Mouse (Mus musculus) lung, postnatal 0 days (tissue): ENCODE data around the gene 4930558K02Rik.

Experiments used
- CTCF ChIP-seq: IDR thresholded peaks from 2 replicates; pipeline ENCODE4 v1.5.1; 2016; ENCODE audit warnings: antibody characterized with exemption, mild to moderate bottlenecking
- EP300 ChIP-seq: IDR thresholded peaks from 2 replicates; pipeline ENCODE4 v1.6.1; 2016; ENCODE audit warnings: antibody characterized with exemption, mild to moderate bottlenecking, control low read depth

DNA sequence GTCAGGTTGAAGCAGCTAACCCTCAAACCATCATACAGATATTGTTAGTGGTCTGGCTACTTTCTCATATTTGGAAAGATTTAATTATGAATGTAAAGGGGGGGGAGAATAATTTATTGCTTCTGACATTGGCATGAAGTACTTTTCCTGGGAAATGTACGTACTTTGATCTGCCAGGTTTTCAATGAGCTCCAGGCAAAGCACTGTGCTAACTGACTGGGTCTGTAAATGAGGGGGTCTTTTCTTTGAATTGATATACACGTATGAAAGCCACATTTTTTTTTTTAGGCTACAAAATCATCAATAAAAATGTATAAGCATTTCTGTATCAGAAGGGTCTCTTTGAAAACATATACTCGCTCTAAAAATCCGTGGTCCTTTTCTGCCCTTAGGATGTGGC lies 41.3 kb upstream of the 4930558K02Rik start:
- no peak for TF ChIP-seq CTCF
- TF ChIP-seq EP300: no peak
